Mouse (Mus musculus) midbrain, embryonic 11.5 days (tissue): ENCODE measurements around the gene Cxcr4. TPM values are rescaled to one million over a fixed set of nuclear protein-coding genes. Genes with fewer than 3 reads are reported as not detected.

ENCODE experiments used
- ATAC-seq: fragments of 200-750 bp; cut with Nextera tagmentation; 2 replicates; pipeline ENCODE4 v1.8.0; 2017; ENCODE audit warnings: moderate TSS enrichment, moderate library complexity; ENCODE audit not compliant: low FRiP score
- DNase-seq: peaks from one replicate; pipeline ENCODE4 v3.0.0; 2015; ENCODE audit warnings: low spot score; ENCODE audit errors: missing footprints
- H3K27ac ChIP-seq: fragments of 300-500 bp; sonication (generic); 2 replicates; pipeline ENCODE4 v1.5.1; 2014; ENCODE audit warnings: low read depth, low read length
- H3K27me3 ChIP-seq: fragments of 300-500 bp; sonication (generic); 2 replicates; pipeline ENCODE4 v1.6.1; 2014; ENCODE audit warnings: mild to moderate bottlenecking, low read length, moderate library complexity, mixed read lengths; ENCODE audit not compliant: control insufficient read depth, insufficient read depth
- H3K36me3 ChIP-seq: fragments of 300-500 bp; sonication (generic); 2 replicates; pipeline ENCODE4 v1.6.1; 2014; ENCODE audit warnings: mild to moderate bottlenecking, low read length, moderate library complexity, mixed read lengths; ENCODE audit not compliant: control insufficient read depth, insufficient read depth
- H3K4me1 ChIP-seq: fragments of 300-500 bp; sonication (generic); 2 replicates; pipeline ENCODE4 v1.6.1; 2014; ENCODE audit warnings: low read length; ENCODE audit not compliant: control insufficient read depth, insufficient read depth
- H3K4me2 ChIP-seq: fragments of 300-500 bp; sonication (generic); 2 replicates; pipeline ENCODE4 v1.6.1; 2014; ENCODE audit warnings: mild to moderate bottlenecking, moderate library complexity
- H3K4me3 ChIP-seq: fragments of 300-500 bp; sonication (generic); 2 replicates; pipeline ENCODE4 v1.5.1; 2014; ENCODE audit warnings: low read depth, low read length
- H3K9ac ChIP-seq: fragments of 300-500 bp; sonication (generic); 2 replicates; pipeline ENCODE4 v1.6.1; 2014; ENCODE audit warnings: low read length
- H3K9me3 ChIP-seq: fragments of 300-500 bp; sonication (generic); 2 replicates; pipeline ENCODE4 v1.6.1; 2016; ENCODE audit warnings: low read length; ENCODE audit not compliant: control insufficient read depth
- WGBS: fragments of 180-500 bp; shearing (Covaris S2); extraction: QIAGEN DNeasy Blood & Tissue Kit; methylation state at CpG from one replicate; pipeline ENCODE4 v1.1.7; 2014; 5-methylcytosine and 5-hydroxymethylcytosine counted together
- polyA plus RNA-seq: library from polyadenylated mRNA; unstranded; fragments of >200 nt; fragmentation: Nextera tagmentation; extraction: Ambion mirVana; gene quantifications from 2 replicates; pipeline ENCODE4 v1.2.1, GENCODE M21; 2014

The Cxcr4 gene
- 22.6 and 25.6 TPM in 2 replicates for polyA plus RNA-seq

GRCm38 (mm10) chr1:128592211-128592741, at the start of gene Cxcr4:
Cxcr4 (minus strand) TSS chr1:128592293.
- peak within 1 kb of the TSS; percentile 90 for H3K4me3 ChIP-seq
- peaks cover 11% of the 10 kb centered on the region for H3K36me3 ChIP-seq
- H3K27ac ChIP-seq, result peak within 1 kb of the TSS; percentile 85
- DNase-seq, result peak; percentile 100
- no peaks in the 10 kb centered on the region for H3K27me3 ChIP-seq
- H3K9ac ChIP-seq, result peak within 1 kb of the TSS; percentile 98
- H3K4me1 ChIP-seq, result peaks cover 62% of the 10 kb centered on the region
- ATAC-seq, result peak; percentile 80
- WGBS, result under 1% methylated on average over 27 of the region's 27 CpGs
- H3K4me2 ChIP-seq, result peak within 1 kb of the TSS; percentile 73
- H3K9me3 ChIP-seq, result no peaks in the 10 kb centered on the region

GRCm38 (mm10) chr1:128639707-128640107, 47.6 kb upstream of the Cxcr4 start:
- ATAC-seq (no peak), DNase-seq (peak; percentile 81)
- Histone ChIP-seq H3K36me3 (no peaks in the 10 kb centered on the region), H3K4me3 (no peak overlapping the region), H3K4me1 (peaks cover 8% of the 10 kb centered on the region; the same call in 1 of the 2 replicates), H3K4me2 (no peak overlapping the region), H3K27ac (0 out of 2 replicates have a peak overlapping the region, but pooled peaks have one; percentile 1), H3K9me3 (no peaks in the 10 kb centered on the region), H3K27me3 (no peaks in the 10 kb centered on the region), H3K9ac (no peak overlapping the region)
- 69% methylated on average over 4 of the region's 4 CpGs for WGBS

DNA sequence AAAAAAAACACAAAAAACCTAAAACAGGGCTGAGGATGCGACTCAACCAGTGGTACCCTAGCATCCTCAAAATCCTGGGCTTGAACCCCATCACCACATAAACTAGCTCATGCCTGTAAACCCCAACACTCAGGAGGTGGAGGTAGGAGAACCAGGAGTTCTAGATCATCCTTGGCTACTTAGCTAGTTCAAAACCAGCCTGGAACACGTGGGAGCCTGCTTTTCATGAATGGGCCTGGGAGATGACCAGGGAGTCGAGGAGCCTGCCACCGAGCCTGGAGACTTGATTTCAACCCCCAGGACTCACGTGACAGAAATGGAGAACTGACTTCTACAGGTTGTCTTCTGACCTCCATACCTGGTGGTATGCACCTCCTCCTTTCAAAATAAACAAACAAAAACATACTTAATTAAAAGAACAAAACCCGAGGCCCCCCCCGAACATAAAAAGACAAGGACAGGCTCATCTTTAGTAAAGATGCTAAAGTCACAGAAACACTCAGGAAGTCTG, 45.2 kb upstream of the Cxcr4 start:
- Histone ChIP-seq H3K9me3 (no peaks in the 10 kb centered on the region), H3K4me2 (no peak overlapping the region), H3K27me3 (no peaks in the 10 kb centered on the region), H3K36me3 (no peaks in the 10 kb centered on the region), H3K27ac (no peak overlapping the region), H3K4me3 (no peak overlapping the region), H3K9ac (no peak overlapping the region), H3K4me1 (peaks cover 3% of the 10 kb centered on the region; the same call in 1 of the 2 replicates)
- 88% methylated on average over 7 of the region's 7 CpGs for WGBS
- no peak for ATAC-seq
- DNase-seq, result peak; percentile 54

- no peaks in the 10 kb centered on the region for H3K9me3 ChIP-seq
- DNase-seq (peak; percentile 61), ATAC-seq (no peak)
- H3K36me3 ChIP-seq, result no peaks in the 10 kb centered on the region
- no peaks in the 10 kb centered on the region for H3K27me3 ChIP-seq
- H3K9ac ChIP-seq, result no peak overlapping the region
- no peak overlapping the region for H3K4me3 ChIP-seq
- peaks cover 3% of the 10 kb centered on the region; the same call in 1 of the 2 replicates for H3K4me1 ChIP-seq
- no peak overlapping the region for H3K27ac ChIP-seq
- 93% methylated on average over 10 of the region's 10 CpGs for WGBS
- H3K4me2 ChIP-seq, result no peak overlapping the region
These were observed 44.5 kb upstream of the Cxcr4 start for GRCm38 (mm10) chr1:128636258-128637229.

DNA sequence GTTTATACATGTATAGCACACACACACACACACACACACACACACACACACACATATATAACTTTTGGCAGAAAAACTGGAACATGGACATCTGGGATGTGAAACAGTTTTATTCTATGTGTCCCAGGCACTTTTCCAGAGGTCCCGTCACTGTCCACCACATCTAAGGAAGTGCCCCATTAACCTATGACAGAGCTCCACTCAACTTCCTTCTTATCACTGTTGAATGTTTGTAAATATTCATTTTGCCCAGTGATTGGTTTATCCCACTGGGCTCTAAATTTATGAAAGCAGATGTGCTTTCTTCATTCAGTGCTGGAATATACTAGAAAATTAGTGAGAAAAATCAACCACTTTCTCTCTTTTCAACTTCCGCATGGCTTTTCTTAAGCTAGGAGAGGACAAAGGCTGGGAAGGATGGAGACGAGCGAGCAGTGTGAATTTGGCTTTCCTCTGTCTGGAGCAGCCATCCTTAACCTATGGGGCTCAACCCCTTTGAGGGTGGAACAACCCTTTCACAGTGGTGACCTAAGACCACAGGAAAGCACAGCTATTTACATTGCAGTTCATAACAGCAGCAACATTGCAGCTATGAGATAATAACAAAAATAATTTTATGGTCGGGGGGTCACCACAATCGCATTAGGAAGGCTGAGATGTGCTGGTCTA, 41.8 kb upstream of the Cxcr4 start:
- no peak overlapping the region for H3K27ac ChIP-seq
- ATAC-seq, result no peak
- 63% methylated on average over 6 of the region's 6 CpGs for WGBS
- H3K27me3 ChIP-seq, result no peaks in the 10 kb centered on the region
- H3K36me3 ChIP-seq, result no peaks in the 10 kb centered on the region
- no peak overlapping the region for H3K4me3 ChIP-seq
- no peak overlapping the region for H3K9ac ChIP-seq
- no peak overlapping the region for H3K4me2 ChIP-seq
- no peaks in the 10 kb centered on the region for H3K4me1 ChIP-seq
- no peaks in the 10 kb centered on the region for H3K9me3 ChIP-seq
- peak; percentile 70 for DNase-seq

DNA sequence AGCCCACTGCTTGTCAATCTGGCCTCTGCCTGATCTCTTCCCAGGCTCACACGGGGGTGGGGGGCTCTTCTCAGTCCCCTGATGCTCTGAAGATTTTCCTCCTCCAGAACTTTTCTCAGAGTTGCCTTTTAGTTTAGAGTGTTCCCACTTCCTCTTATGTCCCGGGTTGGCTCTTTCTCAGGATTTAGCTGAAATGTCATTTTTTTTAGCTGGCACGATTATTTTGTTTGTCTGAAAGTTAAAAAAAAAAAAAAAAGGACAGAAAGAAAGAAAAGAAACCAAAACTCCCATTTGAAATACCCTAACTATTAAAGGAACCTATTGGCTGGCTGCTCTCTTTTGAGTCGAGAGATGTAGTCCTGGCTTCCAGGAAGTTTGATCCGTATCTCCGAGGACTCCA, 40.4 kb upstream of the Cxcr4 start:
- Histone ChIP-seq H3K4me3 (no peak overlapping the region), H3K9me3 (no peaks in the 10 kb centered on the region), H3K4me2 (no peak overlapping the region), H3K27ac (no peak overlapping the region), H3K36me3 (no peaks in the 10 kb centered on the region), H3K4me1 (no peaks in the 10 kb centered on the region), H3K27me3 (no peaks in the 10 kb centered on the region), H3K9ac (no peak overlapping the region)
- WGBS, result 76% methylated on average over 6 of the region's 6 CpGs
- DNase-seq (peak; percentile 64), ATAC-seq (no peak)

- Histone ChIP-seq H3K27me3 (no peaks in the 10 kb centered on the region), H3K27ac (no peak overlapping the region), H3K4me2 (no peak overlapping the region), H3K9ac (no peak overlapping the region), H3K36me3 (no peaks in the 10 kb centered on the region), H3K4me1 (no peaks in the 10 kb centered on the region), H3K9me3 (no peaks in the 10 kb centered on the region), H3K4me3 (no peak overlapping the region)
- WGBS, result 86% methylated on average over 9 of the region's 9 CpGs
- ATAC-seq, result no peak
- DNase-seq, result peak; percentile 81
These were observed 34.1 kb upstream of the Cxcr4 start for GRCm38 (mm10) chr1:128626144-128626678.

- WGBS, result 47% methylated on average over 4 of the region's 4 CpGs
- Histone ChIP-seq H3K4me1 (no peaks in the 10 kb centered on the region), H3K36me3 (no peaks in the 10 kb centered on the region), H3K27ac (no peak overlapping the region), H3K27me3 (no peaks in the 10 kb centered on the region), H3K4me2 (no peak overlapping the region), H3K9ac (no peak overlapping the region), H3K9me3 (no peaks in the 10 kb centered on the region), H3K4me3 (no peak overlapping the region)
- peak; percentile 81 for DNase-seq
- peak; percentile 42; the same call in 1 of the 2 replicates for ATAC-seq
These were observed 31.4 kb upstream of the Cxcr4 start for GRCm38 (mm10) chr1:128623594-128623887.
